Mouse (Mus musculus): ENCODE results near the gene Tmem132a.

Tmem132a gene

GRCm38 (mm10) chr19:10839010-10839892 lies 30.5 kb downstream of the Tmem132a start, which contains the start of gene Slc15a3:
Gene Slc15a3 (plus strand): TSS chr19:10839727.
- no peak for ATAC-seq (ENCODE audit: insufficient number of reproducible peaks, low FRiP score, low TSS enrichment)

DNA sequence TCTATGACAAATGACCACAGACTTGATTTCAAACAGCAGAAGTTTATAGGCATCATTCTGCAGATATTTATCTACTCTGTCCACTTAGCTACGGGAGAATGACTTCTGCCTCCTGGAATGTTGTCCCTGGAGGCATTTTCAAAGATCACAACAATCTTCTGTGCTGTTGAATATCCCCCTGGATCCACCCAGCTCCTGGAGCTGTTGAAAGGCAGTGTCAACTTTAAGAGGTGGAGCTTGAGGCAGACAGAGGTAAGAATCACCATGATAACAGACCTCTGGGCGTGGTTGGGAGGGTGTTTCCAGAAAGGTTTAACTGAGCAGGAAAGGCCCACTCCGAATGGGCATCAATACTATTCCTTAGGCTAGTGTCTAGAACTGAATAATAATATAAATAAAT lies 34.1 kb downstream of the Tmem132a start:
- no peak for ATAC-seq (ENCODE audit: insufficient number of reproducible peaks, low FRiP score, low TSS enrichment)

DNA sequence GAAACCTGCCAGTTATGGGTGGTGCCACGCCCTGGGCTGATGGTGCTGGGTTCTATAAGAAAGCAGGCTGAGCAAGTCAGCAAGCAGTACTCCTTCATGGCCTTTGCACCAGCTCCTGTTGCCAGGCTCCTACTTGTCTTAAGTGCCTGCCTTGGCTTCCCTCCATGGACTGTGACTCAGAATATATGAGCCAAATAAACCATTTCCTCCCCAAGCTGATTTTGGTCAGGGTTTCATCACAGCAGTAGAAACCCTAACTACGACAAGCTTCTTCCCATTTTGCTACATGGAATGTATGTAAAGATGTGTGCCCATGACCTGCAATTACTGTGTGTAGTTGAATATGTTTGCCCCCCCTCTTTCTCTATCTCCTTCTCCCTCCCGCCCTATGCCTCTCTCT lies 36.1 kb downstream of the Tmem132a start:
- ATAC-seq (ENCODE audit: insufficient number of reproducible peaks, low FRiP score, low TSS enrichment) = no peak

- no peak for ATAC-seq (ENCODE audit: insufficient number of reproducible peaks, low FRiP score, low TSS enrichment)
Observed at GRCm38 (mm10) chr19:10832030-10832429, 37.7 kb downstream of the Tmem132a start.

DNA sequence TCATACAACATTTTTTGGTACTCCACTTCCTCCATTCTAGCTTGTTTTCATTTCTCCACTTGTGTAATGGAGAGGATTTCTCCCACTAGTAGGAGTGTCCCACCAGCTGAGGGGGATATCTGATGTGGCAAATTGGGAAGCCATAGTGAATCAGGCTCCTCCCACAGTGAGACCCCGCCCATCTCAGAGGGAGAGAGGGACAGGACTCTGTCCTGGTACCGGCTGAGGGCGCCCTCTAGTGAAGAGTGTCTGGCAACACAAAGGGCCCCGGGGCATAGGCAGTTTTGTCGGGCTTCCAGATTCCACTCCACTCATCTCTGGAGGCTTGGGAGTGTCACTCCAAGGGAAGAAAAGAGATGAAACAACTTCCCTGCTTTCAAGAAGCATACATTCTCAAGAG lies 38.3 kb downstream of the Tmem132a start:
- peak; percentile 36; the same call in 1 of the 2 replicates for ATAC-seq (ENCODE audit: insufficient number of reproducible peaks, low FRiP score, low TSS enrichment)

DNA sequence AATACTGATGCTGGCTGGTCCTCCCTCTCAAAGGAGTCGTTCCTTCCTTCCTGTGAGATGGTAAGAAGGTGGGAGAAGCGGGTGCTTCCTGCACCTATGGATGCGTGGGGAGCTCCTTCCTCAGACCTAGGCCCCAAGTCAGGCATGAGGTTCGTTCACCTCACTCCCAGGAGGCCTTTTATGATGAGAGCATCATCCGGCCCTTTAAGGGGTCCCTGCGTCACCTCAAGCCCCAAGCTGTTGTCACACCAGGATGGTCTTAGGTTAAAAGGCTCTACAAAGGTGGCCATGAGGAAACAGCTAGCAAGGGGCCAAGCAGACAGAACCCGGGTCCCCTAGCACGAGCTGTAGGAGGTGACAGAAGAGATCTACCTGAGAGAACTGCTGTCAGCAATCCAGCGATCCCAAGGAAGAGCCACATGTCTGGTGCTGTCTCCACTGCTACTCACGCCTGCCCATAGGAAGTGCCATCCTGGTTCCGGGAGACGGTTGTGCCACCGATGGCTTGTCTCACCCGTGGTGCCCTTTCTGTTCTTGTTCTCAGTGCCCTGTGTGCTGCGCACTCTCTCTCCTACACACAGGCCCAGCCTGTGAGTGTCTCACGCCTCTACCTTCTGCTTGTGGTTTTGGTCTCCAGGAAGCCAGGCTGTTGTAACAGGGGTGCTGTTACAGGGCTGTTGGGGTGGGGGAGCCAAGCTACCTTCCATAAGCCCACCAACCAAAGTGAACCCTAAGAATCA lies 40.1 kb downstream of the Tmem132a start, which contains the start of gene Cd6:
Gene Cd6, minus strand, starts transcription at position 623 of the 740 bp plus-strand sequence.
- ATAC-seq (ENCODE audit: insufficient number of reproducible peaks, low FRiP score, low TSS enrichment) = no peak

GRCm38 (mm10) chr19:10828321-10828720 lies 41.4 kb downstream of the Tmem132a start:
- ATAC-seq (ENCODE audit: insufficient number of reproducible peaks, low FRiP score, low TSS enrichment) = no peak

DNA sequence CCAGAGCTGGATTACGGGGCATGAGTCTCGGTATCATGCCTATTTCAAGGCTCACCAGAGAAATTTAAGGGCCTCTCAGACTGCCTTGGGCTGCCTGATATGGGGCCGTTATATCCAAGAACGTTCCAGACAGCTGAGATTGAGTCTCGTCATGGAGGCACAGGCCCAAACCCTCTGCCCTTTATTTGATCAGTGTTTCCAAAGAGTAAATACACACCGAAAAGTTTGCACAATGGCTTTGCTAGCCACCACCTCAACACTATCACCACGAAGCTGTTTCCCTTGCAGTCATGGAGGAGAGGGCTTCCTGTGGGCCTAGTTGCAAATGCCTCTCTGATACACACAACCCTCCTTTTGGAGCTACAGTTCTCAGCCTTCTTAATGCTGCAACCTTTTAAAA lies 45.7 kb downstream of the Tmem132a start:
- ATAC-seq (ENCODE audit: insufficient number of reproducible peaks, low FRiP score, low TSS enrichment) = no peak

DNA sequence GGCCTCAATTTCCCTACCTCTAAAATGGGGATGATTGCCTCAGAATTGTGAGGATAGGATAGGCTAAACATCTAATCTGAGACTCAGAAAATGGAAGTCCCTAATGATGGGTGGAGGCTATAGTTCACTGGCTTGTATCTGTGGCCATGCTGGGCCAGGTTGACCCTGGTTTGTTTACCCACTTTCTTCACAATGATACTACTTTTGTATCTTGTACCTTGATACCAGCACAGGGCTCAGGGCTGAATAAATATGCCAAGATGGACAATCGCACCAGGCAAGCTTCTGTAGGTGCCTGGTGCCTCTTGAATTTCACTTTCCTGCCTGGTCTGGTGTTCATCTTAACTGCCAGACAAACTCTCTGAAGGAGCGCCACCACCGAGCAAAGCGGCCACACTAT lies 47.2 kb downstream of the Tmem132a start:
- no peak for ATAC-seq (ENCODE audit: insufficient number of reproducible peaks, low FRiP score, low TSS enrichment)

DNA sequence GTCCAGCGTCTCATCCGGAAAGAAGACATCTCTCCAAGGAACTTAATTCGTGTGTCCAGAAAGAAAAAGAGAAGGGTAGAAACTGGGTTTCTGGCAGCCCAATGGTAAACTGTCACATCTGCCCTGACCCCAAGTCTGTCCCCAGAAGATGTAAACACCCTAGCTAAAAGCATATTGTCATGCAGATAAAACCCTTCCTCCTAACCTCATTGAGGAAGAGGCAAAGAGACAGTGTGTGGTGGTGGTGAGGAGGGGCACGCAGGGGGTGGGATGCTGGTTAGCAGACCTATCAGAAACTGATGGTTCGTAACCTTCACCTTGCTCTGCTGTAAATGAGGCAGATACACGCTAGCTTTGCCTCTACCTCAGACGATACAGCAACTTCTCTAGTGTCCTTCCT lies 48.4 kb downstream of the Tmem132a start:
- no peak for ATAC-seq (ENCODE audit: insufficient number of reproducible peaks, low FRiP score, low TSS enrichment)

GRCm38 (mm10) chr19:10818217-10818946 lies 51.4 kb downstream of the Tmem132a start:
- no peak for ATAC-seq (ENCODE audit: insufficient number of reproducible peaks, low FRiP score, low TSS enrichment)

DNA sequence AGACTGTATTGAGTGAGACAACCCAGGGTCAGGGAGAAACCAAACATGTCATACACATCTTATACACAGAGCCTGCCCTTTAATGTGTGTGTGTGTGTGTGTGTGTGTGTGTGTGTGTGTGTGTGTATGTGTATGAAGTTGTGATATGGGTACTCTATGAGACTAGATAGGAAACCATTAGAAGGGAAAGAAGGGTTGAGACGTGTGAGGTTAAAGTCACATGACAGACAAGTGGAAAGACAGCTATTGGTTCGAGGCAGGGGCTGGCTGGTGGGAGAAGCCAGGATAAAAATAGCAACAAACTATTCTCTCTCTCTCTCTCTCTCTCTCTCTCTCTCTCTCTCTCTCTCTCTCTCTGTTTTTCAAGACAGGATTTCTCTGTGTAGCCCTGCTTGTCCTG lies 53.3 kb downstream of the Tmem132a start:
- no peak for ATAC-seq (ENCODE audit: insufficient number of reproducible peaks, low FRiP score, low TSS enrichment)

DNA sequence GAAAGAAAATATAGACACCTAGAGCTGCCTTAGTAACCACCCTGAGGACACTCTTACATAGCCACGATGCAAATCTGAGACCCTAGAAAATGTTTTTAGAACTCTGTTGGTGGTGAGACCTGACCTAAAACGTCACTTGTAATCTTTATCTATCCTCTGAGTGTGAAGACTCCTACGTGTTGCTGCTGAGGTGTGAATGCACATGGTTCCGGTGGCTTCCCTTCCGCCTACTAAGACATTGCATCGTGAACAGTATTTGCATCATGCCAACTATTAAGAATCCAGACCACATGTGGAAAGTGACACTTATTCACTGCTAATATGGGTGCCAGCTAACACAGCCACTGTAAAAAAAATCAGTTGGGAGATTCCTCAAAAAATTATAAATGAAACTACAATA lies 53.9 kb downstream of the Tmem132a start:
- no peak for ATAC-seq (ENCODE audit: insufficient number of reproducible peaks, low FRiP score, low TSS enrichment)

- ATAC-seq (ENCODE audit: insufficient number of reproducible peaks, low FRiP score, low TSS enrichment) = no peak
Observed at GRCm38 (mm10) chr19:10813905-10814304, 55.8 kb downstream of the Tmem132a start.

- ATAC-seq (ENCODE audit: insufficient number of reproducible peaks, low FRiP score, low TSS enrichment) = no peak
Observed at GRCm38 (mm10) chr19:10813039-10813438, 56.7 kb downstream of the Tmem132a start.

DNA sequence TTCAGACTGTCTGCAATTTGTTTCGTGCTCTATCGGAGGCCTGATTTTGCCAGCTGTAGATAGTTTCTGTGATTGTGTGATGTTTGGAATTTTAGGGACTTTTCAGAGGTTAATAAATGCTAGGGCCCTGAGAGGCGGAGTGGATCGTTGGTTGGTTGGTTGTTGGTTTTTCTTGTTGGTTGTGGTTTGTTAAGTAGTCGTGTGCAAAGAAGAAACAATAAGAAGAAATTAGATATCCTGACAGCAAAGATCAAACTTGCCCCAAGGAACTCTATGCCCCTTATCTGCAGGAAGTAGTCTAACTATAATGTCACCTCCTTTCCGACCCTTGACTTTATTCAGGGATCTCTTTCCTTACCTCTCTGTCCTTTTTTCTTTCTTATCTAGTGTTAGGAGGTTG lies 58.3 kb downstream of the Tmem132a start:
- no peak for ATAC-seq (ENCODE audit: insufficient number of reproducible peaks, low FRiP score, low TSS enrichment)

GRCm38 (mm10) chr19:10810176-10810492 lies 59.6 kb downstream of the Tmem132a start:
- ATAC-seq (ENCODE audit: insufficient number of reproducible peaks, low FRiP score, low TSS enrichment) = no peak

- no peak for ATAC-seq (ENCODE audit: insufficient number of reproducible peaks, low FRiP score, low TSS enrichment)
Observed at GRCm38 (mm10) chr19:10809428-10810175, 60.1 kb downstream of the Tmem132a start.

- no peak for ATAC-seq (ENCODE audit: insufficient number of reproducible peaks, low FRiP score, low TSS enrichment)
Observed at GRCm38 (mm10) chr19:10808524-10809233, 61.1 kb downstream of the Tmem132a start.

Measured in cerebellum, adult (tissue).